Mouse (Mus musculus) heart, postnatal 0 days (tissue): ENCODE measurements around the gene Ntn5. TPM values are rescaled to one million over a fixed set of nuclear protein-coding genes. Genes with fewer than 3 reads are reported as not detected.

Experiments
- ATAC-seq: fragments of 200-750 bp; cut with Nextera tagmentation; 2 replicates; pipeline ENCODE4 v1.8.0; 2017; ENCODE audit warnings: low read depth, moderate number of reproducible peaks, moderate library complexity; ENCODE audit not compliant: insufficient read depth
- DNase-seq: peaks from one replicate; pipeline ENCODE4 v3.0.0-alpha.2; 2016; ENCODE audit warnings: low spot score
- H3K27ac ChIP-seq: fragments of 300-500 bp; sonication (generic); 2 replicates; pipeline ENCODE4 v1.5.1; 2014; ENCODE audit warnings: low read depth, mild to moderate bottlenecking
- H3K27me3 ChIP-seq: fragments of 300-500 bp; sonication (generic); 2 replicates; pipeline ENCODE4 v1.6.1; 2014; ENCODE audit warnings: low read length, mixed read lengths; ENCODE audit not compliant: control insufficient read depth, insufficient read depth
- H3K36me3 ChIP-seq: fragments of 300-500 bp; sonication (generic); replicated peaks from 2 replicates; pipeline ENCODE4 v1.6.1; 2014; ENCODE audit warnings: low read length, mixed read lengths; ENCODE audit not compliant: control insufficient read depth, insufficient read depth
- H3K4me1 ChIP-seq: fragments of 300-500 bp; sonication (generic); 2 replicates; pipeline ENCODE4 v1.6.1; 2014; ENCODE audit warnings: antibody characterized with exemption; ENCODE audit not compliant: control insufficient read depth, insufficient read depth
- H3K4me2 ChIP-seq: fragments of 300-500 bp; sonication (generic); 2 replicates; pipeline ENCODE4 v1.6.1; 2014; ENCODE audit warnings: low read depth, mild to moderate bottlenecking, low read length, moderate library complexity
- H3K4me3 ChIP-seq: fragments of 300-500 bp; sonication (generic); 2 replicates; pipeline ENCODE4 v1.5.1; 2014; ENCODE audit warnings: low read depth, low read length
- H3K9ac ChIP-seq: fragments of 300-500 bp; sonication (generic); replicated peaks from 2 replicates; pipeline ENCODE4 v1.6.1; 2014; ENCODE audit warnings: low read depth, low read length, mixed read lengths
- H3K9me3 ChIP-seq: fragments of 300-500 bp; sonication (generic); replicated peaks from 2 replicates; pipeline ENCODE4 v1.6.1; 2016; ENCODE audit warnings: low read length; ENCODE audit not compliant: control insufficient read depth
- CTCF ChIP-seq: IDR thresholded peaks from 2 replicates; pipeline ENCODE4 v1.5.1; 2016; ENCODE audit warnings: antibody characterized with exemption, control low read depth, low read depth
- EP300 ChIP-seq: IDR thresholded peaks from 2 replicates; pipeline ENCODE4 v1.6.1; 2016; ENCODE audit warnings: antibody characterized with exemption, low read depth
- WGBS: fragments of 180-500 bp; shearing (Covaris S2); extraction: QIAGEN DNeasy Blood & Tissue Kit; methylation state at CpG from one replicate; pipeline ENCODE4 v1.1.7; 2014; 5-methylcytosine and 5-hydroxymethylcytosine counted together
- polyA plus RNA-seq: library from polyadenylated mRNA; unstranded; fragments of >200 nt; fragmentation: Nextera tagmentation; extraction: Ambion mirVana; gene quantifications from 2 replicates; pipeline ENCODE4 v1.2.1, GENCODE M21; 2015
- total RNA-seq: library from RNA; depleted of rRNA; stranded (reverse); fragments of >200 nt; gene quantifications from 2 replicates; pipeline ENCODE4 v1.2.3, GENCODE M21; 2014; ENCODE audit warnings: low replicate concordance

The Ntn5 gene
- total and polyA plus RNA-seq, 2 experiments from 2014 or later: not detected

DNA sequence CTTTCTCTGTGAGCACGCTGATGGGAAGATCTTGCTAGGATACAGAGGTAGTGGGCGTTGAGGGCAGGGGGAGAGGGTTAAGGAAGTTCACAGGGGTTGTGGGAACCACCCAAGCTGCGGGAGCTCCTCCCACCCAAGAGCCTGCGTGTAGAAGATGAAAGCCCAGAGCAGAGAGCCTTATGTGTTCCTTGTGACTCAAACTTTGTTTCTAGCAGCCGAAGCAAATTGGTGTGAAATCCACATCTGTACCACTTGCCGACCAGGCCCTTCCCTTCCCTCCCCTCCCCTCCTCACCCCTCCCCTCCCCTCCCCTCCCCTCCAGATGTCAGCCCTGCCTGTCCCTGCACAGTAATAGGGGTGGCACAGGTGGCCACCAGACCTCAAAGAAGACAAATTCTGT is 11.3 kb downstream of the Ntn5 start:
- 30% methylated on average over 6 of the region's 6 CpGs for WGBS
- ATAC-seq (no peak), DNase-seq (no peak)
- TF ChIP-seq EP300 (no peak), CTCF (no peak)
- Histone ChIP-seq H3K9me3 (no peaks in the 10 kb centered on the region), H3K27me3 (peaks cover 19% of the 10 kb centered on the region), H3K4me1 (peaks cover 16% of the 10 kb centered on the region), H3K27ac (no peak overlapping the region), H3K4me3 (no peak overlapping the region), H3K9ac (no peak overlapping the region), H3K4me2 (no peak overlapping the region), H3K36me3 (no peaks in the 10 kb centered on the region)

DNA sequence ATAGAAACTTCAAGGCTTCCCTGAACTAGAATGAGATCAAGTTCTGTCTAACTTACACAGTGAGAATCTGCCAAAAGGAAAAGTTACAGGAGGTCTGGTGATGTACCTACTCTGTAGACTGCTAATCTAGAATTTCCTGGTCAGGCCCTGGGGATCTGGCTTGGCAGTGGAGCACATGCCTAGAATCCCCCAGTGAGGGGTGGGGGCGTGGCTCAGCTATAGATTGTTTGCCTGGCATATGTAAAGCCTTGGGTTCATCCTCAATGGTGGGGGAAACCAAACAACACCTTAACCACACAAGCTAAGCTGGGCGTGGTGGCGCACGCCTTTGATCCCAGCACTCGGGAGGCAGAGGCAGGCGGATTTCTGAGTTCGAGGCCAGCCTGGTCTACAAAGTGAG is 14.1 kb downstream of the Ntn5 start:
- no peak overlapping the region for H3K4me2 ChIP-seq
- WGBS: 70% methylated on average over 7 of the region's 7 CpGs
- no peak overlapping the region for H3K27ac ChIP-seq
- TF ChIP-seq CTCF (no peak), EP300 (no peak)
- H3K9me3 ChIP-seq: no peaks in the 10 kb centered on the region
- H3K4me3 ChIP-seq: no peak overlapping the region
- H3K4me1 ChIP-seq: peaks cover 11% of the 10 kb centered on the region
- H3K27me3 ChIP-seq: peaks cover 24% of the 10 kb centered on the region
- ATAC-seq: no peak
- no peak overlapping the region for H3K9ac ChIP-seq
- H3K36me3 ChIP-seq: no peaks in the 10 kb centered on the region
- no peak for DNase-seq

DNA sequence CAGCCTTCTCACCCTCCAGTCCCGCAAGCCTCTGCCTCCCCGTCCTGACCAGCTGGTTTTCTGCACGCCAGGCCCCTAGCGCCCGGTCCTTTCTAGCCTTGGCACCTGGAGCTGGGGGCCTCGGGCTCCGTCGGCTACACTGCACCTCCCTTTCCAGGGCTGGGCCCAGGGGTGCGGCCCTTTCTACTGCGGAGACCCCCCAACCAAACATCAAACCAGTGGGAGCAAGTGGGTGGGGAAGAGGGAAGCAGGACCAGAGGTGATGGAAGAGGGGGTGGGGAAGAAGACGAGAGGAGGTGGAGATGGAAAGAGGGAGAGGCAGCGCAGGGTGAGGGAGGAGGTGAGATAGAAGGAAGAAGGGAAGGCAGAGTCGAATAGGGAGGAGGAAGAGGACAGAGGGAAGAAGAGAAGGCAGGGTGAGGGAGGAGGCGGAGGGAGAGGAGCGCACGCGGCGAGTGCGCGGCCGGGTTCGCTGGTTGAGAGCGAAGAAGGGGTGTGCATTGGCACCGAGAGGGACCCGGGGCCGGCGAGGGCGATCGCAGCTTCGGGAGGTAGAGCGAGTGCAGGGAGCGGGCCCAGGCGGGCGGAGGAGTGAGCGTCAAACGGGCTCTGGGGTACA is 15.8 kb downstream of the Ntn5 start, which contains the start of gene Car11:
Gene Car11, plus strand, starts transcription at position 321 of the 619 bp plus-strand sequence.
- no peak within 1 kb of the TSS for H3K27ac ChIP-seq
- no peak for ATAC-seq
- no peaks in the 10 kb centered on the region for H3K9me3 ChIP-seq
- no peaks in the 10 kb centered on the region for H3K36me3 ChIP-seq
- DNase-seq: no peak
- H3K4me1 ChIP-seq: peaks cover 19% of the 10 kb centered on the region
- peaks cover 24% of the 10 kb centered on the region for H3K27me3 ChIP-seq
- H3K9ac ChIP-seq: peak within 1 kb of the TSS; percentile 43; the same call in 1 of the 2 replicates
- 3% methylated on average over 35 of the region's 36 CpGs for WGBS
- H3K4me3 ChIP-seq: peak within 1 kb of the TSS; percentile 44
- H3K4me2 ChIP-seq: peak within 1 kb of the TSS; percentile 63
- TF ChIP-seq CTCF: no peak
- no peak for TF ChIP-seq EP300

DNA sequence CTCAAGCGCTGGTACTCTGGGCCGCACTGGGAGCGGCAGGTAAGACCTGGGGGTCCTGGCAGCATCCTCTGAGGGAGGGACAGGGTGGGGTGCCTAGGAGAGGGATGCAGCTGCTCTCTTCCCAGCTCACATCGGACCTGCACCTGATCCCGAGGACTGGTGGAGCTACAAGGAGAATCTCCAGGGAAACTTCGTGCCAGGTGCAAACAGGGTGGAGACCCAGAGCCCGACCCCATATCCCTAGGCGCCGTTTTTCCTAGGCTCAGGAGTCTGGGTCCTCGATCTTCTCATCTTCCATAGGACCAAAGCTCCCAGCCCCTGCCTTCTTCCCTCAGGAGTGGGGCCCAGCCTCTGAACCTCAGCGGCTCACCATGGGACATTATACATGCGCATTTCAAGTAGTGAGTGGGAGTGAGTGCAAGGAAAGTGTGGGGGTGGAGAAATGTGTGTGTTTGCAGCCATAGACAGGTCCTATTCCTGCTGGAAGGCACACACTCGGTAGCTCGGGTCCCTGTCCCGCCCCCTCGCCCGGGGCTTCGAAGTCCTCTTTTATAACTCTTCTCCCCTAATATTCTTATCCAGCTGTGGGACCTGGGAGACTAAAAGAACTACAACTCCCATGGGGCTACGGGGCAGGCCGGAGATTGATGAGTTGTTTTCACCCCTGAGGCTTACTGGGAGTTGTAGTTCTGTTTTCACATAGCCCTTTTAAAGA is 16.6 kb downstream of the Ntn5 start:
- Histone ChIP-seq H3K27me3 (peaks cover 24% of the 10 kb centered on the region), H3K4me2 (peak overlapping the region; percentile 63), H3K9ac (peak overlapping the region; percentile 43; the same call in 1 of the 2 replicates), H3K9me3 (no peaks in the 10 kb centered on the region), H3K4me3 (peak overlapping the region; percentile 44), H3K36me3 (no peaks in the 10 kb centered on the region), H3K4me1 (peaks cover 19% of the 10 kb centered on the region), H3K27ac (no peak overlapping the region)
- under 1% methylated on average over 20 of the region's 20 CpGs for WGBS
- ATAC-seq (no peak), DNase-seq (peak; percentile 83)
- TF ChIP-seq CTCF (no peak), EP300 (no peak)

DNA sequence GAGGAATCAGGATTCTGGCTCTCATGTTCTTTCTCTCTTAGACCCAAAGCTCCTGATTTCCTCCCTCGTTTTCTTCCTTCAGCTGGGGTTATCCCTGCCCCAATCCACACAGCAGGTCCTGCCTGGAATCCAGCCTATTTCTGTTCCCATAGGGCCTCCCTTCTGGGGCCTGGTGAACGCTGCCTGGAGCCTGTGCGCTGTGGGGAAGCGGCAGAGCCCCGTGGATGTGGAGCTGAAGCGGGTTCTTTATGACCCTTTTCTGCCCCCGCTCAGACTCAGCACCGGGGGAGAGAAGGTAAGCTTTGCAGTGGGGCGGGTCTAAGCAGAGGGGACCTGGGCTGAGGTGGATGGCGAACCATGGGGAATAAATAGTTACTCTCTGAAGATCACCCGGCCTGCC is 17.2 kb downstream of the Ntn5 start:
- Histone ChIP-seq H3K9ac (peak overlapping the region; percentile 47; the same call in 1 of the 2 replicates), H3K36me3 (no peaks in the 10 kb centered on the region), H3K4me1 (peaks cover 19% of the 10 kb centered on the region), H3K27ac (no peak overlapping the region; the same call in 1 of the 2 replicates), H3K4me2 (peak overlapping the region; percentile 63), H3K9me3 (no peaks in the 10 kb centered on the region), H3K4me3 (peak overlapping the region; percentile 20; the same call in 1 of the 2 replicates), H3K27me3 (peaks cover 24% of the 10 kb centered on the region)
- no peak for ATAC-seq
- WGBS: 33% methylated on average over 11 of the region's 11 CpGs
- no peak for TF ChIP-seq CTCF
- TF ChIP-seq EP300: no peak
- no peak for DNase-seq
